Mouse (Mus musculus): ENCODE results near the gene Bnip3.

The Bnip3 gene

DNA sequence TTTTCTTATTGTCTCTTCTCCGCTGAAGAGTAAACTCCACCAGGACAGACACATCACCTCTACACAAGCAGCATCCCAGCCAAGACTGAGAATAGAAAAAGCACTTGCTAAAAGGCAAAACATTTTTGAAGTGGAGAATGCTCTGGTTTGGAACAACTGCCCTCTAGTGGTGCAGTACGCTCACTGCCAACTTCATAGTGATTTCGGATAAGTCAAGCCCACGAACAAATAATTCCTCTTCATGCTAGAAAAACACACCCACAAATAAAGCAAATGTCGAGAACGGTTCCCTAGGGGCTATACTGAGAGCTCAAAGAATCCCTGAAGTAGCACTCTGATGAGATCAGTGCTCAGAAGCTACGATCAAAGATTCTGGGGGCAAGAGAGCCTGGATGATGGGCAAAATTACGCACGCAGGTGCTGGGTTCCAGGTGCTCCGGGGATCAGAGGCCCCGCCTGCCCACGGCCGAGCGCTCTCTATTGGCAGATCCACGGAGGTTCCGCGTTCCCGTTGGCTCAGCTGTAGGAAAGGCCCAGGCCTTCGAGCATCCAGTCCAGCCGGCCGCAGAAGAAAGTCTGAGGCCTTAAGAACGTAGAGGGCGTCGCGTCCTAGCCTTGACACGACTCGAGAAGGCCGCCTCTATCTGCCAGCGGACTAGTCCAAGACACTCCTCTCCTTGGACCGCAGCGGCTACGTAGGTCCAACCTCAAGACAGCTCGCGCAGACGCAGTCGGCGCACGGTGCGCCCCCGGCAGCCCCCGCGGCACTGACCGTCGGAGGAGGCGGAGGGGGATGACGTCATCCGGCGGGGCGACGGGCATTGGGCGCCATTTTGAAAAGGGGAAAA is 63.6 kb downstream of the Bnip3 start, which contains the start of the genes Ppp2r2d and Mapk1ip1:
Gene Ppp2r2d (plus strand): TSS at position 536 of the 848 bp plus-strand sequence.
Gene Mapk1ip1 (minus strand): TSS at position 730 of the 848 bp plus-strand sequence.
- peak; percentile 98 for DNase-seq (ENCODE audit: low read depth, low spot score)

DNA sequence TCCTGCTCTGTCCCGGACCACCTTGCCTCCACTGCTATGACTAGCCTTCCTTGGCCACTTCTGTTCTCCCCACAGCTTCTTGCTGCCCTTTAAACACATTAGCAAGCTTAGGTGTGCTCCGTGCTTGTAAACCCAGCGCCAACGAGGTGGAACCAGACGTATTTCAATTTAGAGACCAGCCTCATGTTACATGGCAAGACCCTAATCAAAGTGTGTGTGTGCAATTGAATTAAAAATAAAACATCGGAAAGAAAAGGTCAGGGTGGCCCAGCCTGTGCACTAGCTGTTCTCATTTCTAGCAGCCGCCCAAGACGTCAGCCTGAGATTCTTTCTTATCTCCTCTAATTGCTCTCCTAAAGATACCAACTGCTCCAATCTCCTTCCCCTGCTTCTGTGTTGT is 64.2 kb downstream of the Bnip3 start:
- no peak for DNase-seq (ENCODE audit: low read depth, low spot score)

DNA sequence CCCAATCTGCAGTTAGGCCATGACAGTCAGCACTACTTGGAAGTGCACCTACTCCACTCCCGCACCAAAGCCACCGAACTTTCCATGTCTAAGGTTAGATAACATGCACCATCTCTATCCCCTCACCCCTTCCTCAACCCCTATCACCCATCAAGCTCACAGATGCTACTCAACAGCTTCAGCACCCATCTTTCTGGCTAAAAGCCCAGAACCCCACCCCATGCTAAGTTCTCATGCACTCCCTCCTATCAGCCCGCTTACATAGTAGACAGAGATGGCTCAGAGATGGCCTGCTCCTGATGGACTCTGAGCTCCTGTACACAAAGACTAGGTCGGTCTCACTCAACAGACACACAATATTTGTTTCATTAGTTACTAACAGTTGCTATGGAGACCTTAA is 65.9 kb downstream of the Bnip3 start:
- DNase-seq (ENCODE audit: low read depth, low spot score): no peak

DNA sequence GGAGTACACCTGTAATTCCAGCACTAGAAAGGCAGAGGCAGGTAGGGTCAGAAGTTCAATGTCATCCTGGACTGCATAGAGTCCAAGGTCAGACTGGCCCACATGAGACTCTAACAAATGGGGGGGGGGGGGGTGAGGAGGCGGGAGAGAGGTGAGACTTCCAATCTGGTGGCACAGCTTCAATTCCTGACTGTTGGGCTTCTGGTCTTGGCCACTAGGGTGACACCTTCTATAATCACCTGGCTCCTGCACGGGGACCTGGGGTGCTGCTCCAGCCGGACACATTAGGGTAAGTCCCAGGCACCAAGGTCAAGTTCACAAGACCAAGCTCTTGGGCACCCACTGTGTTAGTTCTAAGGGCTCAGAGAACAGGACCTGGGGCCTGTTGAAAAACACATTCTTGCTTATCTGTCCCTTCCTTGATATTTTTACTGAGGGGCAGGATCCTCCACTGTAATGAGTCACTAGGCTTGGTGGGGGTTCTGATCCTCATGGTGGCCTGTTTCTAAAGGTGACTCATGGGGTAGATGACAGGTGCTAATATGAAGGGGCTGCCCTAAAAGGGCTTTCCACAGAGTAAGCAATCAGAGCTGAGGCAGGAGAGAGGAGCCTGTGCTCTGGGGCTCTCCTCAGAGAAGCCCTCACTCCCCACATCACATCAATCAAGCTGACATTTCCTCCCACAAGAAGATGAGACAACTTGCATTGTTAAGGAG is 67.7 kb downstream of the Bnip3 start:
- DNase-seq (ENCODE audit: low read depth, low spot score): peak; percentile 24
